Mouse (Mus musculus) liver, adult 2 months (tissue): ENCODE results near the gene Fbxo42. TPM values are rescaled to one million over a fixed set of nuclear protein-coding genes. Genes with fewer than 3 reads are reported as not detected.

Experiments used
- DNase-seq: peaks from one replicate; pipeline ENCODE4 v3.0.0-alpha.2; 2011; ENCODE audit warnings: low read depth, low spot score; ENCODE audit errors: extremely low read depth
- H3K27ac ChIP-seq: fragments of 200-500 bp; replicated peaks from 2 replicates; pipeline ENCODE4 v1.5.1; 2012; ENCODE audit warnings: low read depth, mild to moderate bottlenecking, control low read depth, inconsistent platforms, low read length; ENCODE audit not compliant: insufficient read depth
- H3K27me3 ChIP-seq: fragments of 200-500 bp; 2 replicates; pipeline ENCODE4 v1.6.1; 2012; ENCODE audit warnings: mild to moderate bottlenecking, moderate library complexity, low read length, inconsistent platforms; ENCODE audit not compliant: control insufficient read depth, insufficient read depth
- H3K36me3 ChIP-seq: fragments of 200-500 bp; 2 replicates; pipeline ENCODE4 v1.6.1; 2012; ENCODE audit warnings: low read length, inconsistent platforms; ENCODE audit not compliant: control insufficient read depth, insufficient read depth
- H3K4me1 ChIP-seq: fragments of 200-500 bp; 2 replicates; pipeline ENCODE4 v1.6.1; 2011; ENCODE audit warnings: low read length; ENCODE audit not compliant: control insufficient read depth, insufficient read depth
- H3K4me3 ChIP-seq: fragments of 200-500 bp; 2 replicates; pipeline ENCODE4 v1.5.1; 2011; ENCODE audit warnings: low read depth, mild to moderate bottlenecking, control low read depth, low read length, moderate library complexity; ENCODE audit not compliant: insufficient read depth
- H3K79me2 ChIP-seq: fragments of 200-500 bp; 2 replicates; pipeline ENCODE4 v1.6.1; 2012; ENCODE audit warnings: inconsistent platforms, mild to moderate bottlenecking, low read length, moderate library complexity; ENCODE audit not compliant: control insufficient read depth, insufficient read depth
- H3K9ac ChIP-seq: fragments of 200-500 bp; 2 replicates; pipeline ENCODE4 v1.6.1; 2012; ENCODE audit warnings: low read depth, mild to moderate bottlenecking, control low read depth, inconsistent platforms, low read length
- CTCF ChIP-seq: fragments of 200-500 bp; IDR thresholded peaks from 2 replicates; pipeline ENCODE4 v1.5.1; 2011; ENCODE audit warnings: low read depth, low read length, control low read depth
- POLR2A ChIP-seq: fragments of 200-500 bp; IDR thresholded peaks from 2 replicates; pipeline ENCODE4 v1.6.1; 2011; ENCODE audit warnings: low read length, control low read depth; ENCODE audit not compliant: insufficient read depth; ENCODE audit errors: extremely low read depth
- WGBS: fragments of 180-500 bp; shearing (Covaris S2); methylation state at CpG from one replicate; pipeline ENCODE4 v1.1.7; 2018; 5-methylcytosine and 5-hydroxymethylcytosine counted together
- polyA plus RNA-seq: library from polyadenylated mRNA; depleted of rRNA; stranded (reverse); fragments of >200 nt; gene quantifications from 2 replicates; pipeline ENCODE4 v1.2.3, GENCODE M21; 2012
- total RNA-seq: library from RNA; depleted of rRNA; stranded (reverse); fragments of >200 nt; gene quantifications from 2 replicates; pipeline ENCODE4 v1.2.3, GENCODE M21; 2014

Gene Fbxo42
- total and polyA plus RNA-seq, 2 experiments: 2.0 to 6.3 TPM

DNA sequence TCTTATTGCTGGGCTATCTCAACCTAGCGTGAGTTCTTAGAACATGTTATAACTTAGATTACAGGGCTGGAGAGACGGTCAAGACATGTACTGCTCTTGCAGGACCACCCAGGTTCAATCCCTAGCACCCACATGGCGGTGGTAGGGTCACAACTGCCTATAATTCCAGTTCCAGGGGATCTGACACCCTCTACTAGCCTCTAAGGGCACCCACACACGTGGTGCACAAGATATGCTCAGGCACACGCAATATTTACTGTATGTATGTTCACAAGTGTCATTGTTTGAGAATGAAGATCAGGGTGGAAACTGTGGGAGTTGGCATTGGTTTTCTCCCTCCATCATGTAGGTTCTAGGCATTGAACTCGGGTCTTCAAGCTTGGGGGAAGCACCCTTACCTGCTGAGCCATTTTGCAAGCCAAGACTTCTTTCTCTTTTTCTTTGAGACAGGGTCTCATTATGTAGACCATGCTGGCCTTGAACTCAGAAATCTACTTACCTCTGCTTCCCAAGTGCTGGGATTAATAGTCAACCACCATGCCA is 1.2 kb upstream of the Fbxo42 start:
- DNase-seq: no peak
- TF ChIP-seq POLR2A: no peak
- TF ChIP-seq CTCF: no peak
- 93% methylated on average over 6 of the region's 6 CpGs for WGBS
- H3K4me3 ChIP-seq: no peak overlapping the region
- H3K9ac ChIP-seq: no peak overlapping the region
- peaks cover 10% of the 10 kb centered on the region for H3K4me1 ChIP-seq
- H3K27me3 ChIP-seq: no peaks in the 10 kb centered on the region
- H3K79me2 ChIP-seq: peaks cover 19% of the 10 kb centered on the region; the same call in 1 of the 2 replicates
- H3K36me3 ChIP-seq: no peaks in the 10 kb centered on the region
- no peak overlapping the region for H3K27ac ChIP-seq

DNA sequence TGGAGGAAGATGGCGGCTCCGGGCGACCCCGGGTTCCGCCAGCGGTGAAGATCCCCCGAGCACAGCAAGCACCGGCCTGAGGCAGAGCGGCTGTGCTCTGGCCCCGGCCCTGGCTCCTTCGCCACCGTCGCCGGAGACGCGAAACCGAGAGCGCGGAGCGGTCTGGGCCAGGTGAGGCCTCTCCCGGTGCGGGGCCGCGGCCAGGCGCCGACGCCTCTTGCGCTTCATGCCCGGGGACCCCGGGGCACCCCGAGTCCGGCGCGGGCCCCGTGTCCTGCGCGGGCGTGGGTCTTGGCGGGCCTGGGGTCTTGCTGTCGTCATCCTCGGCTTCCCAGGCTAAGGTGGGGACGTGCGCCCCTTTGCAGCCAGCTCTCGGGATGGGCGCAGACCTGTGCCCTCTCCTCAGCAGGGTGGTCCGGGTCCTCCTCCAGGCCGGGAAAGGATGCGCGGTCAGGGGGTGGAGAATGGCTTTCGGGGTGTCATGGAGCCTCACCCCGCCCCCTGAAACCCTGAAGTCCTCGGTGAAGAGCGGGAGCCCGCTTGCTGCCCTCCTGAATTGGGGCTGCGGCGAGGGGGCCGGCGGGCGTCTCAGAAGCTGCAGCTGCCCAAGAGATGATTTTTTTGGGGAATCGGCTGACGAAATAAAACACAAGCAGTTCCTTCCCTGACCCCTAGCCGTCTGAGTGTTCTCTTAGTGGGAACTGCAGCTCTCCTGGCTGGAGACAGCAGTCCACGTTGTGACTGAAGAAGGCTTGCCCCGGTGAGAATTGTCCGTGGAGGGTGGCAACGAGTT is 492 bp downstream of the Fbxo42 start:
- no peaks in the 10 kb centered on the region for H3K27me3 ChIP-seq
- H3K4me3 ChIP-seq: peak overlapping the region; percentile 93
- TF ChIP-seq CTCF: no peak
- no peak for TF ChIP-seq POLR2A
- H3K79me2 ChIP-seq: peaks cover 26% of the 10 kb centered on the region; the same call in 1 of the 2 replicates
- H3K4me1 ChIP-seq: peaks cover 6% of the 10 kb centered on the region
- peak overlapping the region; percentile 34 for H3K27ac ChIP-seq
- H3K36me3 ChIP-seq: no peaks in the 10 kb centered on the region
- peak overlapping the region; percentile 88 for H3K9ac ChIP-seq
- DNase-seq: no peak
- WGBS: under 1% methylated on average over 66 of the region's 66 CpGs

DNA sequence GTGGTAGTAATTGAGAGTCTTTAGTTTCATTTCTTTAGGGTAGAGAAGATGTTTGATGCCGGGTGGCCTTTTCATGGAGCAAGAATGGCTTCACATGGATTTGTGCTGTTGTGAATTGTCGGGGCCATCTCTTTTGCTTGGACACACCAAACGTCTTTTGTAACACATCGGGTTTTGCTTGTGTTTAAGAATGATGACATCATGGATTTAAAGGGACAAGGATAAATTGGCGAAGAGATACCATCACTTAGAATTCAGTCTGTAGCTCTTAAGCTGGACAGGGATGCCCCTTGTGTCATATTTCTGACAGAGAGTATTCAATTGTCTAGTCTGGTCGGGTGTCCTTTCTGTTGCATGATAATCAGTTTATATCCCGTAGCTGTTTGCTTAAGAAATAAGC is 1.4 kb downstream of the Fbxo42 start:
- 12% methylated on average over 7 of the region's 7 CpGs for WGBS
- peaks cover 30% of the 10 kb centered on the region; the same call in 1 of the 2 replicates for H3K79me2 ChIP-seq
- TF ChIP-seq POLR2A: no peak
- no peak for TF ChIP-seq CTCF
- peaks cover 6% of the 10 kb centered on the region for H3K4me1 ChIP-seq
- no peaks in the 10 kb centered on the region for H3K27me3 ChIP-seq
- H3K4me3 ChIP-seq: peak overlapping the region; percentile 23; the same call in 1 of the 2 replicates
- H3K27ac ChIP-seq: no peak overlapping the region
- no peaks in the 10 kb centered on the region for H3K36me3 ChIP-seq
- DNase-seq: no peak
- no peak overlapping the region for H3K9ac ChIP-seq

DNA sequence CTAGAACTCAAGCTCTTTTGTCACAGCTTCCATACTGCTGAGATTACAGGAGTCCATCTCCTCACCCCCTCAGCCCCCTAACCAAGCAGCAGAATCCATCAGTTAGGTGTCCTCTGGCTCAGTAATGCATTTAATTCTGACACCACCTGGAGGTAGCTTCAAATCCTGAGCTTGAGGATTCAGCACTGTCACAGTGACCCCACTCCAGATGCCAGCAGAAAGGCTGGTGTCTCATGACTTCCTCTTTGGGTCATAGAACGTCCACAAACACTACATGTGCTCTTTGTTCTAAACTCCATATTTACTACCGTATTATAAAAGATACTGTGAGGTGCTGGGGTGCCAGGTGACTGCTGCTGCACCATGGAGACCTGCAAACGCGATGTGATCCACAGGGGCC is 9.8 kb downstream of the Fbxo42 start:
- no peak for DNase-seq
- Histone ChIP-seq H3K9ac (no peak overlapping the region), H3K4me3 (no peak overlapping the region), H3K27me3 (no peaks in the 10 kb centered on the region), H3K27ac (no peak overlapping the region), H3K79me2 (peaks cover 38% of the 10 kb centered on the region), H3K36me3 (no peaks in the 10 kb centered on the region), H3K4me1 (peaks cover 30% of the 10 kb centered on the region)
- 47% methylated on average over 4 of the region's 4 CpGs for WGBS
- TF ChIP-seq CTCF (no peak), POLR2A (no peak)

DNA sequence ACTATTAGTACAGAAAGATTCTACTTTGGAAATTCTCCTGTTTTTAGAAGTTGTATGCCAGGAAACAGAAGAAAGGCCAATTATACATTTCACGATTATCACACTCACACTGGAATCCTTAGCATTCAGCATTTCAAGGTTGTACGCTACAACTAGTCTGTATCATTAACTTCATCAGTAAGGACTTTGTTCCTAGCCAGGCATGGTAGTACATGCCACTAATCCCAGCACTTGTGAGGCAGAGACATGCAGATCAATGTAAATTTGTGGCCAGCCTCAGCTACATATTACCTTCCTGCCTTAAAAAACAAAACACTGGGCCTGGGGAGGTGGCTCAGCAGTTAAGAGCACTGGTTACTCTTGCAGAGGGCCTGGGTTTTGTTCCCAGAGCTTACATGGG is 10.9 kb downstream of the Fbxo42 start:
- Histone ChIP-seq H3K4me1 (peaks cover 40% of the 10 kb centered on the region), H3K27me3 (no peaks in the 10 kb centered on the region), H3K27ac (0 out of 2 replicates have a peak overlapping the region, but pooled peaks have one; percentile 26), H3K79me2 (peaks cover 34% of the 10 kb centered on the region), H3K9ac (no peak overlapping the region), H3K4me3 (no peak overlapping the region), H3K36me3 (no peaks in the 10 kb centered on the region)
- no peak for DNase-seq
- 44% methylated on average over 2 of the region's 2 CpGs for WGBS
- TF ChIP-seq POLR2A: no peak
- no peak for TF ChIP-seq CTCF

DNA sequence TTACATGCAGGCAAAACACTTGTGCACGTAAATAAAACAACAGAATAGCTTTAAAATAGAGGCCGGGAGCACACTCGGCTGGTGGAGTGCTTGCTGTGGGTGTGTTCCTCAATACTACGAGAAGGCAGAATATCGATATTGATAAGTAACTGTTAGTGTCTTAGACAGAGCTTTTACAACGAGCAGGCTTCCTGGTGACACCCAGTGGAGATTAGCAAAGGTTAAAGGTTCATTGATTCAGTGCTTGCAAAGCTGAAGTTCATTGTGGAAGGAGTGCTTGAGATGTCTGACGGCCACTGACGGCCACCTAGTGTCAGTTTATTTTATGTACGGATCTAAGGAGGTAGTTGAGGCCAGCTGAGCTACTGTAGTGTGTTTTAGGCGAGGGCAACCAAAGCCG is 11.4 kb downstream of the Fbxo42 start:
- DNase-seq: peak; percentile 66
- TF ChIP-seq POLR2A: no peak
- TF ChIP-seq CTCF: no peak
- 14% methylated on average over 11 of the region's 11 CpGs for WGBS
- Histone ChIP-seq H3K4me1 (peaks cover 43% of the 10 kb centered on the region), H3K9ac (no peak overlapping the region), H3K79me2 (peaks cover 35% of the 10 kb centered on the region), H3K36me3 (no peaks in the 10 kb centered on the region), H3K27me3 (no peaks in the 10 kb centered on the region), H3K27ac (no peak overlapping the region), H3K4me3 (no peak overlapping the region)
